Mouse (Mus musculus) ZHBTc4 (cell line): Measurements from ENCODE around the gene Vipas39.
"Not testable (repeated sequence)": the region's sequence is repeated elsewhere in the genome, so short reads cannot be mapped to it uniquely, and the experiment has no call there.

ENCODE experiments used
- DNase-seq: peaks from one replicate; pipeline ENCODE4 v3.0.0-alpha.2; 2011; ENCODE audit warnings: low read depth, low spot score

Vipas39 gene

DNA sequence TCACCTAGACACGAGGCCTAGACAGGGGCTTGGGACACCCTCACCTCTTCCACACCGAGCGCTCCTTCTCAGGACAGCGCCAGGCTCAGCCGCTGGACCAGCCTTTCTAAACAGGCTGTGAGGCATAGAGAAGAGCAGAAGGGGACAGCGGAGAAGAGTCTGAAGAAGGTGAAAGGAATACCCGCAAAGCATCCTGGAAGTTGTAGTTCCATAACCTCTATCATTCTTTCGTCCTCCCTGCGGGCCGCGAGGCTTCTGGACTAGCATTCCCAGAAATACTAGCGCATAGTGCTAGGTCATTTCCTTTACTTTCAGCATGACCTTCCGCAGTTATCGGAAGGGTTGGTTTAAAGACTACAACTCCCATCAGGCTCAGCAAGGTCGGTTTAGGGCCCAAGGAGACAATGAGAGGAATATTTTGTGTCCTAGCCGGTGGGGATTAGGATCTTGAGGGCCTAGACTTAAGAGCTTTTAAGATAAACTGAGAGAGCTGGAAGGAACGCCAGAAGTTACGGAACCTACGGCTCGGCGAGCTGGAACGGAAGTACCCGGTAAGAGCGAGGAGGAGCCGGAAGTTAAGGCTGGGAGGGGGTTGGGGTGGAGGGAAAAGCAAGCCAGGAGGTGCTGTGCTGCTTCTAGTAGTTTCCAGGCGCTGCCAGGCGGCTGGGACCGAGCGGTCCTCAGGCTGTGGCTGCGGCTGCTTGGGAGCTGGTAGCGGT lies at the start of gene Vipas39, which contains the start of gene Ahsa1:
Gene Vipas39, minus strand, starts transcription at position 149 of the 719 bp plus-strand sequence.
Gene Ahsa1, plus strand, starts transcription at position 372 of the 719 bp plus-strand sequence.
- peak; percentile 97 for DNase-seq

DNA sequence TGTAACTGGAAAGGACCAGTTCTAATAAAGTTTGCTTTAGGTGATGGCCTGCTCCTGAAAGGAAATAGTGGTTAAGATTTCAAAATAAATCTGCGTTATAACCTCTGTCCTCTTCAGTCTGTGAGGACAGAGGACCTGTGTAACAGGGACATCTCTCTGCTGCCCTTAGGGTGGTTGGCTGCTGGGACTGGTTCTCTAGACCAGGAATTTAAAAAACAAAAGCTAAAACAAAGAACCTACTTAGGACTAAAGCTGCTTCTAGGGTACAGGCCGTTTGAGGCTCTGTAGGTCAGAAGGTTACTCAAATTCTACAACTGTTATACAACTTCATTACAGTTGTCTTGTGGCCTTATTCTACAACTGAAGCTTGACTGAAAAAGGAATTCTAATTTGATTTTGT lies 47.0 kb upstream of the Vipas39 start:
- peak; percentile 64 for DNase-seq

DNA sequence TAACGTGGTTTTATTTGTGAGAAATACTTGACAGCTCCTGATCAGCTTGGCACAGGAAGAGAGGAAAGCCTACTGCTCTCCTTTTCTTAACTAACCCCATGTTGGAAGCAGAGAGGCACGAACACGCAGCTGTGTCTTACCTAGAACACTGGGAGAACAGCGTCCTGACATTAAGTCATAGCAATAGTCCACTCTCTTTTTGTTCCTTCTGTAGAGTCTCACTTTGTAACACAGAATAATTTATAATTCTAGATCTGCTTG lies 40.5 kb upstream of the Vipas39 start:
- not testable (repeated sequence) for DNase-seq

DNA sequence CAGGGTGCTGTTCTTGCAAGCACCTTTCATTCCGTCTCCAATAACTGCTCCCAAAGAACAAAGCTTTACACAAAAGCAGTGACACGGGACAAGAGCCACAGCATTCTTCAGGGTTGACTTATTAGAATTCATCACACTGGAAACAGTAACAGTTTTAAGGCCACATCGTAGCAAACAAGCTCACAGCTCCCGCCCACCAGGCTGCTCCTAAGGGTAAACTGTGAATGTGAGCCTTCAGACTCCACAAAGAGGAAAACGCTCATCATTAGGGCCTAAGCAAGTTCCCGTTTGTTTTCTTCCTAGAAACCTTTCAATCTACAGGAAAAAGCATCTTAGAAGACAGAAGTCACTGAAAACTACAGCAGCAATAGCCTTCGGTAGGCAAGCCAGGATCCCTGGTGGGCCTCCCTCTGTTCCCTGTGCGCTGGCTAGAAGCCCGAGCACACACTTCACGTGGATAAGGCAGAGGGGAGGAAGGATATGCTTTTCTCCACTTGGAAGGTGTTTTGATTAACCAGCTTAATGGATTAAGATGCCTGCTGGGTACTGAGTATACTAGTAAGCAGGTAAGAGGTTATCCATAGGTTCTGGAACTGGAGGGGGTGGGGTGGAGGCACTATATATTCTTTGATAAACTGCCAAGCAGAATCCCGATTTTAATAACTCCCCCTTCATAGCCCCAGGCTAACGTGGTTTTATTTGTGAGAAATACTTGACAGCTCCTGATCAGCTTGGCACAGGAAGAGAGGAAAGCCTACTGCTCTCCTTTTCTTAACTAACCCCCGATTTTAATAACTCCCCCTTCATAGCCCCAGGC lies 39.9 kb upstream of the Vipas39 start:
- DNase-seq, result no peak

DNA sequence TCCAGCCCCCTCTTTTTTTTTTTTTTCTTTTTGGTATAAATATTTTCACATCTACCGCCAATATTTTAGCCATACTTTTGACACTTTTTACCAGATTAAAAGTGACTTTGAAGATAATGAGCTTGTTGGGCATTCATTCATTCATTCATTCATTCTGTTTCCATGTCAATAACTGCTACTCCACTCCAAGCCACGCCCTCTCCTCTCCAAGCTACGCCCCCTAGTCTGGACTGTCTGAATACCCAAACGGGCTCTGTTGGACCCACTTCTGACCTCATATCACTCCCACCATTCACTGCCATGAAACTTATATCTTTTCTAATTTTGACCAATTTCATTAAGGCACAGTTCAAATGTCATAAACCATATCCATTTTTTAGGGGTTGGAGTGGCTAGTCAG lies 35.1 kb upstream of the Vipas39 start:
- DNase-seq, result peak; percentile 56

DNA sequence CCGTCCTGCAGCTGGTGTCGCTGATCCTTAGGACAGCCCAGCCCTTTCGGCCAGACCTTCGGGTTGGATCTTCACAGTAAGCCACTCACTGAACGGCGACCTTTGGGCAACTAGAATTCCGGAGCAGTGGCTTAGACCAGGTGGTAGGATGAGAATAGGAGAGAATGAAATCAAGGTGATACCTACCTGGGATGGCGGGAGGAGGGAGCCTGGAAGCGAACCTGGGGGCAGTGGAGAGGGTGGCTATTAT lies 34.3 kb upstream of the Vipas39 start:
- DNase-seq, result no peak

DNA sequence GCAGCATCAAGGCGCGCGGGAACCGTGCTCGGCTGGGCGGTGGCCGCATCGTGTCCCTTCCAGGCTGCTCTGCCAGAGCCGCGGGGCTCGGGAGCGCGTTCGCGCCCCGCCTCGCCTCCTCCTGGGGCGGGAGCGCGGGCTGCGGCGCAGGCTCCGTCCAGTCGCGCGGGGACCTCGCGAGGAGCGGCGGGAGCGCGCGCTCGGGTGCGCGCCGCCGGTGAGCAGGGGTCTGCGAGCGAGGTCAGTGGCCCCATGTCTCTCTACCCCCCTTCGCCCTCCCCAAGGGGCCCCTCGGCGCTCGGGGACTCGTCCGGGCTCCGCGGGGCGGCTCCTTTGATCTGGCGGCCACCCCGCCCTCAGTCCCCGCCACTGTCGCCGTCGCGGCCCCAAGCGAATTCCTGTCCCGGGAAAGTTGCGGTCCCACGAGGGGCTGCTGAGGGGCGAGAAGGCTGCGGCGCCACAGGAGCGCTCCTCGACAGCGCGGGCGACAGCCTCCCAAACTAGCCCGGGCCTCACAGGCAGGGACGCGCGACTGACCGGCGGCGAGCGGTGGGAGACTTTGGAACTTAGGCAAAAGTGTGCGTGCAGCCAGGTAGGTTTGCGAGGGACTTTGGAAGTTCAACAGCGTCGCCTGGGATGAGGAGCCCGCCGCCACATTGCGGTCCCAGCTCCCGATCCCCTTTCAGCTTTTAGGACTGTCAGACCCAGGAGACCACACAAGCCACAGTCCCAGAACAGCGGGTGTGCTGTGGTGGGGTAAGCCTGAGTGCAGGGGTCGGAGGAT lies 33.8 kb upstream of the Vipas39 start, which contains the start of gene Ism2:
Gene Ism2, minus strand, starts transcription at position 49 of the 784 bp plus-strand sequence.
- DNase-seq, result peak; percentile 84

DNA sequence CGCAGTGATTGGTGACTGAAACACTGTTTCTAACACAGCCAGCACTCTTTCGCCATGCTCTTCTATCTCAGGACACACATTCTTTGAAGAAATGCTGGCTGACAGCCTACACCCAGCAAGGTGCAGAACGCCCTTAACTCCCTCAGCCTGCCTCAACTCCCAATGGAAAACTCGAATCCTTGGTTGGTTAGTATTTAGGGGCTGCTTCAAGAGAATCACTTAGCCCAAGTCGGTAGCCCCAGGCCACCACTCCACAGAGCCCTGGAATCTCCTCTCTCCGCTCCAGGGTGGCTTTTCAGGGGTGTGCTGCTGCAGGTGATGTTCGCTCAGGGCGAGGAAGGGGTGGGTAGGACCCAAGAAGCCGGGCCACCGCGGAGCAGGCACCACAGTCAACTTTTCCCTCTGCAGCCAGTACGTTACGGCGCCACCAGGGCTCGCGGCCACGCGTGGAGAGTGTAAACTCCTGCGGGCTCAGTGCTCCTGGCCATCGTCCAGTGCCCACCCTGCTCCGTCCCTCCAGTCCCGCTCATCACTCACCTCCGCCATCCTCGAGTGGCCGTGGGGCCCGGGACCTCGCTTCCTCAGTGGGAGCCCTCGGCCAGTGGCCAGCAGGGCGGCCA lies 33.1 kb upstream of the Vipas39 start:
- peak; percentile 38 for DNase-seq

DNA sequence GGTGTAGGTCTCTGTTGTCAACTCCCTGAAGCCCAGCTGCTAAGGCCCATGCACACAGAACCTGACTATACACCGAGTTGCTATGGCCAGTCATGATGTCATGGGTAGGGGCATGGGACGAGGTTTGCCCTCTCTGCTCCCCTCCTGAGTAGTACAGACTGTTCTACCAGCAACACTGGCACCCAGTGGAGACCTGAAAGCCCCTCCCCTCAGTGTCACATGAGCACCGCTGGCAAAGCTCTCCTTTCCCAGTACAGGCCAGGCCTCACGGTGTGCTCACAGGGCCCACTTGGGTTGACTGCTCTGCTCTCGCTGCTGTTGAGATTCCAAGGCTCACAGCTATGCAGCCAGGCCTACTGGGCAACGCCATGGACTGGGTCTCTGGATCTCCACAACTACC lies 27.9 kb upstream of the Vipas39 start:
- DNase-seq, result no peak

DNA sequence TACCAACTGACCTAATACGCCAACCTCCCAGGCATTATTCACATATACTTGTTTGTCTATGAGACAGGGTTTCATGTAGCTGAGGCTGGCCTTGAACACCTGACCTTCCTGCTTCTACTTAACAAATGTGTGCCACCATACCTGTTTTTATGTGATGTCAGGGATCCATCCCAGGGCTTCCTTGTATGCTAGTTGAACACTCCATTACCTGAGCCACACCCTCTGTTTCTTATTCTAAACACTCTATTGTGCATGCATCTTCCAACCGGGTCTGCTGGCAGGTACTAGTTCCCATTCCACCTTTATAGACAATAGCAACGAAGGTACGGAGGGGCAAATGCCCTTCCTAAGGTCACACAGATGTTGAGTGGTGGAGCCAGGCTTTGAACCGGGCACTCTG lies 23.0 kb upstream of the Vipas39 start:
- DNase-seq, result peak; percentile 67

DNA sequence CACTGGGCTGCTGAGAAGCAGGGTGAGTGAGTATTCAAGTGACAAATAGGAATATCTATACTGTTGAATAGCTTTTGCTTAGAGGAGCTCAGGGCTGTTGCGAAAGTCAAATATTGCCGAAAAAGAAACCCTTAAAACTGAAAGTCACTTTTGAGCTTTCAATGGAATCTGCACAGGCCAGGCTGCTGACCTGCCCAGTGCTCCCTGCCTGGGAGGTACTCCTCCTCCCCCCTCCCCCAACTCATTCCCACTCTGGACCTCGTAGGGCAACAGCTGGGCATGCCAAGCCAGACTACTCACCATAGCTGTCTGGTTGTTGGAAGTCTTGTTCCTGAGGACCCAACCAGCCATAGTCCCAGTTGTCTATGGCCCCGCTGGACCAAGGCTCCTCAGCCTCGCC lies 18.7 kb upstream of the Vipas39 start:
- no peak for DNase-seq

DNA sequence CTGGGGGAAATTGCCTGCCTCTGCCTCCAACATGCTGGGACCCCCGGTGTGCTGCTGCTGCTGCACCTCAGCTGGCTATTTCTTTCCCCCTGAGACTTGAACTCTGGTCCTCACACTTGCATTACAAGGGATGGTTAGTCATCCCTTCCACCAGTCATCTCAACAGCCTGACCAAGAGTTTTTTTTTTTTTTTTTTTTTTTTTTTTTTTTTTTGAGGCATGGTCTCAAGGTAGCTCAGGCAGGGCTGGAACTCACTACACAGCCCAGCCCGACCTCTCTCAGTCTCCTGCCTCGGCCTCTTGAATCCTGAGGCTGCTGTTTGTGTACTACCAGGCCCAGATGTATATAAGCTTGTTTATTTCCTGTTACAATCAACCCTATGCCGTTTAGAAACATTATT lies 18.2 kb upstream of the Vipas39 start:
- no peak for DNase-seq

DNA sequence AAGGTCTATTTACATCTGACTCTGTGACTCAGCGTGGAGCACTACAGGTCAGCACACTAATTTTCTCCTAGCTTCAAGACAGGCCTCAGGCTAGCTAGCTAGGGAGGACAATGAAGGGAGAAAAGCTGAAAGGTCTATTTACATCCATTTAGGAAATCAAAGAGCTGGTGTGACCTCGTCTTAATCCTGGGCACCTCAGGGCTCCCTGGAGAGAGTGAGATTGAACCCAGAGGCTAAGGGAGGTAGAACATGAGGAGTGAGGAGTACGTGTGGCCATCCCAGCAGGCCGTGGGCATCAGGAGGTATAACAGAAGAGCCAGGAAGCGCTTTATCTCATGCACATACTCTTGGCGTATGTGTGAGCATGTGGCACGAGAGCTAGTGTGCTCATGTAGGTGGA lies 17.6 kb upstream of the Vipas39 start:
- peak; percentile 61 for DNase-seq

DNA sequence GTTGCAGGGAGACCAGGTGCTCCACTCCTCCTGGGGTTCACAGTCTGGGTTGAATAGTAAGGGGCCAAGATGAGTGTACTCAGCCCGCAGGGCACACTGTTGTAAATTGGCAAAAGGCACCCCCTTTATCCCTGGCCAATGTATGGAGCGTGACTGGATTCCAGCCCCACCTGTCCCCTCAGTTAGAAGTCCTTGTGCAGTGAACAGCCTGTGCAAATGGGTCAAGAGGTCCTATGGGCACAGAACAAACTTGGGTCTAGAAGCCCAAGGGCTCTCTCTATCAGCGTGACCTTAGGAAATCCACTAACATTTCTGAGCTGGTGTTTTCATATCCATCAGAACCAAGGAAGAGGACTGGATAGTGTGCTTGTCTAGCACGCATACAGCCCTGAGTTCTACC lies 16.7 kb upstream of the Vipas39 start:
- no peak for DNase-seq

DNA sequence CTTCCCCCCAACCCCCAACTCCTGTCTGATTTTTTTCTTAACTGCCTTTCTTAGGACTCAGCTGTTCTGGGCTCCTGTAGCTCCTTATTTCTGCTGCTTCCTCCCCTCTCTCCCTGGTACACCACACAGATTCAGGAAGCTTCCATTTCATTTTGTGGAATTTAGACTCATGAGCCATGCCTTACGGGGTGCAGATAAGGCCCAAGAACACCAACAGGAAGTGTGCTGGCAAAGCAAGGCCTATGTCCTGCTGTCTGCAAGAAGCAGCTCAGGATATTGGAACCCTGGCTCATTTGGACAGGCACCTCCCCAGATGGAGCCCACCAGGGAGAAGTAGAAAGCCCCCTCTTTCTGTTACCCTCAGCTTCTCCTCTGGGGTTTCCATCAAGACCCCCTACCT lies 15.7 kb upstream of the Vipas39 start:
- no peak for DNase-seq

DNA sequence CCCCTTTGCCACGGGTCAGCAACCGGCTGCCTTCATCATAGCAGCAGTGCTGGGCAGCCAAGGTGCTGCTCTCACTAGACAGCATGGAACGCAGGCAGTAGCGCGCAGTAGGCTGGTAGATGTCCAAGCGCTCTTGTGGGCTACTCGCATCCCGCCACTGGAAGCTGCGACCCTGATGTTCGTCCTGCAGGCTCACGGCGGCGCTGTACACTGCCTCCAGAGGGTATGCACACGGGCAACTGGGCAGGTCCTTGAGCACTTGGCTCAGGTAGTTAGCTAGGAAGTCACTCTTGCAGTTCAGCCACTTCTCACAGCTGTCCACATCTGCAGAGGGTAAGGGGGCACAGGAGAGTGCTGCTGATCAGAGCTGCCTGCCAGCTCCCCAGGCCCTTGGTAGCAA lies 13.8 kb upstream of the Vipas39 start:
- peak; percentile 84 for DNase-seq

DNA sequence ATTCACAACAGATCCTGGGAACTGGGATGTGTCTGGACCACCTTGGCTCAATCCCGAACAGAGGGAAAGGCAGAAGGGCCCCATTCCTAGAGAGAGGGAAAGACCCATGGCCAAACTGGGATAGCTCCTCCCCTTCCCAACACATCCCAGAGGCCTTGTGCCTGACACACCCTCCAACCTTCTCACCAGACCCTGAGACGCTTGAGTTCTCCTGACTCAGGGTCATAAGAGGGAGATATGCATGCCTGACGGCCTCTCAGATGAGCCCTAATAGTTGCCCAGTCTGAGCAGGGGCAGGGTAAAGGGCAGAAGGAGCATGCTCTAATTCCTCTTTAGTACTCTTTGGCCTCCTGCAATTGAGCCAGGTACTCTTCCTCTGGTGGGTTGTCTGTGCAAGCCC lies 13.3 kb upstream of the Vipas39 start:
- DNase-seq, result peak; percentile 69

DNA sequence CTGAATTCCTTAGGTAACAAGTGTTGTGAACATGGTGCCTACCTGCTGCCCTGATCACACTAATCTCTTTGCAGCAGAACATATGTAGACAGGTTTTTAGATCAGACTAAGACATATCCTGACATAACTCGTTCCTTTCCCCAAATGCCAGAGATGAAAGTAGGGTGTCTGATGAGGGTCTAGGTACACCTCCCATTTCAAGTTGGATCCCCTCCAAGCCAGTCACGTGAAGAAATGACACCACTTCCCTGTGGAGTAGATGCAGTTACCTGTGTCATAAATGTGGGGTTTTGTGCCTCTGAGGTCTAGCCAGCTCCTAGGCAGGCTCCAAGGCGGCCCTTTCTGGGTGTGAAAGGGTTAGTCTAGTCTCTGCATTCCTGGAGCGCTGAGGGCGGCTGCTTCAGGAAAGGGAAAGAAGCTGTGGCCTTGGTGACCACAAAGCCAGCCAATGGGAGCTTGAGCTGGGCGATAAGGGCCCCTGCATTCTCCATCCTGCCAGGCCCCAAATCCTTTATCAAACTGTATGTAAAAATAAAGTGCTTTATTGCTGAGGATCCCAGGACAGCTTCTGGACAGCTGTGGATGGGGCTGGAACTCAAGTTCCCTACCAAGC lies 12.2 kb upstream of the Vipas39 start:
- peak; percentile 67 for DNase-seq

DNA sequence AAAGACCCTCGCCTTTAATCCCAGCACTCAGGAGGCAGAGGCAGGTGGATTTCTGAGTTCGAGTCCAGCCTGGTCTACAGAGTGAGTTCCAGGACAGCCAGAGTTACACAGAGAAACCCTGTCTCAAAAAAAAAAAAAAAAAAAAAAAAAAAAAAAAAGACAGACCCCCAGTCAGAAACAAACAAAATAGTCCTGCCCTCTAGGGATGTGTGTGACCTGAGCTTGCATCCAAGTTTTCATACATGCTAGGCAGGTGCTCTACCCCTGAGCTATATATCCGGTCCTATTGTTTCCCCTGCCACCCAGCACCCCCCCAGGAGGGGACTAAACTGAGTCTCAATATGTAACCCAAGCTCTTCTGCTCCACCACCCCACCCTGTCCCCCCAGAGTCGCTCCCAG lies 11.2 kb upstream of the Vipas39 start:
- DNase-seq, result not testable (repeated sequence)

DNA sequence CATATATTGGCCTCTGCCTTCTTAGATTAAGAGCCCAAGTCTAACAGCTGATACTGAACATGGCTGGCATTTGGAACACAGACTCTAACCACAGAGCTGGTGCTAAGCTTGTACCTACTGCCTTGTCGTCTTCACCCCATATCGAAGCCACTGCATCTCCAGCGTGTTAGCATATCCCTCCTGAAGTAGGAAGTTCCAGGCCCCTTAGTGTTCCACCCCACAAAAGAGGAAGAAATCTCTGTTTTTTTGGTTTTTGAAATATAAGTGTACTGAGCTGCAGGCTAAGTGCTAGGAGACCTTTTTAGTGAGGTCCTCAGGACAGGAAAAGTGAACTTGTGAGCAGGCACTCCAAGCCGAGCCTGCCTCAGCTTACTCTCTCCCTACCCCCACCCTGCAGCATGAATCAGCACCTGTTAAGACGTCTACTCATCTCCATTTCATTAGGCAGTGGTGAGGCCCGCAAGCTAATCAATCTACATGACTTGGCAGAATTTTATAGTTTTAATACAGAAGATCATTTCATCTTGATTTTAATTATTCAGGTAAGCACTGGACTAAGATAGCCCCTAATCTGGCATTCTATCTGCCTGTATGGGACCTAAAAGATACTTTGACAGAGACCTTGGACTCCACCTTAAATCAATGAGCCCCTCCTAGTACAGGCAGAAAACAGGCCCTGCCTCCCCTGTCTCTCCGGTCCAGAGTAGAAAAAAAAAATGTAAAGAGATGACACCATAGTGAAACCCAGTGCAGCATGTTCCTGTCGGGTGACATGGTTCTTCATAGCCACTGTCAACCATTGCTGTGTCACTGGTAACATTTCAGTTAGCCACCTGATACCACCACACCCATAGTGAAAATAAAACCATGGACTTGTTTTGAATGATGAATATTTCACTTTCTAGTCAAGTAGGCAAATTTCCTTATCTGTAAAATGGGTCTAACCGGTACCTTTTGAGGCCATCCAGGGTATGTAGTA lies 9.1 kb upstream of the Vipas39 start:
- DNase-seq, result no peak

DNA sequence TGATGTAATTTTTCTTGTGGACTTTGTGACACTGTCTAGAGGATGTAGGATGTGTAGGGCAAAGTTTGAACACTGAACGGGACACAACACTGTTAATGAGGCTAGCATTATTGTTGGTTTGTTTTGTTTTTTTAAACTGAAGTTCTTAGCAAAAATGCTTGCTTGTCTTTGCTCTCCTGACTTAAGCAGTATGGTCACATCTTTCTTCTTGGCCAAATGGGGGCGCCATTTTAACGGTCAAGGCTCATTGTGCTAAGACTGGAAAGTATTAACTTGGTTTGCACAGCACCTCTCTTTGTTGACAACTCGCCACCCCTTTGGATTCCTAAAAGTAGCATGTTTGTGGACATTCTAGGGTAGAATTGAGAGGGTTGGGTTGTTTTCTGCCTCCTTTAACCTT lies 1.6 kb upstream of the Vipas39 start:
- DNase-seq, result peak; percentile 75
